Mouse (Mus musculus) heart, adult 2 months (tissue): ENCODE results near the gene Hoxd12.

ENCODE experiments used
- CTCF ChIP-seq: fragments of 200-600 bp; IDR thresholded peaks from 2 replicates; pipeline ENCODE4 v1.8.1; 2022; ENCODE audit warnings: antibody characterized with exemption, mild to moderate bottlenecking, moderate library complexity
- EP300 ChIP-seq: fragments of 200-500 bp; IDR thresholded peaks from 2 replicates; pipeline ENCODE4 v1.6.1; 2011; ENCODE audit warnings: low read depth, low read length, control low read depth; ENCODE audit not compliant: insufficient read depth
- POLR2A ChIP-seq: fragments of 200-500 bp; IDR thresholded peaks from 2 replicates; pipeline ENCODE4 v1.6.1; 2011; ENCODE audit warnings: mild to moderate bottlenecking, low read depth, low read length, control low read depth; ENCODE audit not compliant: insufficient read depth

DNA sequence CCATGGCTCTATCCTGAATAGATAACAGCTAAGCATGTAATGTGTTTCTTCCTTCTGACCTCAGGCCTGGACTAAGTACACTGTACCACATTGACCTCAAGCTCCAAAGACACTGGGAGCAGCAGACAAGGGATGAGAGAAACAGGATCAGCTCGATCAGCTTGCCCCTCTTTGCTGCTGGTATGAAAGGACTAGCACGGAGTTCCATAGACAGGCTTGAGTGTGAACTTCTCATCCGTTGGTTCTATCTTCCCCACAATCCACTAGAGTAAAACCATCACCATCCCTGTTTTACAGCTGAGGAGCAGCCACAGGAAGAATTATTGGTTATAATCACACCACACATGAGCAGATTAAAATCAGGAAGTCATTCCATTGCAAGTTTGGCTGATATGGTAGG, 29.2 kb upstream of the Hoxd12 start:
- TF ChIP-seq EP300 (no peak), CTCF (no peak), POLR2A (no peak)
